Mouse (Mus musculus) stomach, adult 2 months (tissue): Measurements from ENCODE around the gene Gm8127. TPM values are rescaled to one million over a fixed set of nuclear protein-coding genes. Genes with fewer than 3 reads are reported as not detected.

Source experiments
- polyA plus RNA-seq: library from polyadenylated mRNA; depleted of rRNA; stranded (reverse); fragments of >200 nt; gene quantifications from 2 replicates; pipeline ENCODE4 v1.2.3, GENCODE M21; 2012; rRNA removed

The Gm8127 gene
- polyA plus RNA-seq = not detected in 2 replicates

GRCm38 (mm10) chr14:43293503-43293902 lies at the start of gene Gm8127:
TSS of gene Gm8127 (minus strand) at chr14:43293832.

GRCm38 (mm10) chr14:43274986-43275511 lies 18.6 kb downstream of the Gm8127 start, which contains the start of gene Gm9732:
TSS of gene Gm9732 (plus strand) at chr14:43275036.

GRCm38 (mm10) chr14:43258349-43258748 lies 35.3 kb downstream of the Gm8127 start, which contains the start of gene Gm8126:
TSS of gene Gm8126 (plus strand) at chr14:43258649.

Other genes with a start within 250 kb of the Gm8127 start
- gene Gm8094, start 217.2 kb downstream of the Gm8127 start, polyA plus RNA-seq = not detected in 2 replicates
- gene Gm8104, start 193.2 kb downstream of the Gm8127 start, polyA plus RNA-seq = not detected in 2 replicates
- not detected in 2 replicates for gene Gm7233, start 114.0 kb downstream of the Gm8127 start, polyA plus RNA-seq
- not detected in 2 replicates for gene Gm8122, start 58.5 kb downstream of the Gm8127 start, polyA plus RNA-seq
- gene Gm8126, start 35.2 kb downstream of the Gm8127 start, polyA plus RNA-seq = not detected in 2 replicates
- not detected in 2 replicates for gene Gm9732, start 18.8 kb downstream of the Gm8127 start, polyA plus RNA-seq
- not detected in 2 replicates for gene 1700001F09Rik, start 54.0 kb upstream of the Gm8127 start, polyA plus RNA-seq
- gene Gm8138, start 122.5 kb upstream of the Gm8127 start, polyA plus RNA-seq = not detected in 2 replicates
- not detected in 2 replicates for gene Gm5799, start 249.7 kb upstream of the Gm8127 start, polyA plus RNA-seq